Mouse (Mus musculus) E14TG2a.4 (cell line): ENCODE measurements around the gene Trio.

Experiments used
- H3K27me3 ChIP-seq: 2 replicates; pipeline ENCODE4 v1.6.1; 2014; ENCODE audit warnings: low read length, control low read depth; ENCODE audit not compliant: insufficient read depth
- H3K36me3 ChIP-seq: 2 replicates; pipeline ENCODE4 v1.6.1; 2014; ENCODE audit warnings: low read length, control low read depth; ENCODE audit not compliant: insufficient read depth
- H3K4me1 ChIP-seq: replicated peaks from 2 replicates; pipeline ENCODE4 v1.6.1; 2014; ENCODE audit warnings: low read depth, low read length, control low read depth
- H3K4me3 ChIP-seq: replicated peaks from 2 replicates; pipeline ENCODE4 v1.5.1; 2014; ENCODE audit warnings: mild to moderate bottlenecking, low read length
- H3K9me3 ChIP-seq: 2 replicates; pipeline ENCODE4 v1.6.1; 2014; ENCODE audit warnings: low read length, control low read depth
- CTCF ChIP-seq: conservative IDR thresholded peaks from 2 replicates; pipeline ENCODE4 v1.5.1; 2014; ENCODE audit warnings: low read length
- NANOG ChIP-seq: IDR thresholded peaks from 2 replicates; pipeline ENCODE4 v1.6.1; 2014; ENCODE audit warnings: borderline replicate concordance, low read length, mixed read lengths
- POU5F1 ChIP-seq: IDR thresholded peaks from 2 replicates; pipeline ENCODE4 v1.6.1; 2014; ENCODE audit warnings: low read length, borderline replicate concordance

The Trio gene

GRCm38 (mm10) chr15:27943486-27944195 lies 82.0 kb downstream of the Trio start:
- Histone ChIP-seq H3K4me1 (peaks cover 4% of the 10 kb centered on the region; the same call in 1 of the 2 replicates), H3K36me3 (no peaks in the 10 kb centered on the region), H3K27me3 (peaks cover 16% of the 10 kb centered on the region), H3K4me3 (no peak overlapping the region), H3K9me3 (no peaks in the 10 kb centered on the region)
- no peak for TF ChIP-seq NANOG
- TF ChIP-seq POU5F1 = no peak
- no peak for TF ChIP-seq CTCF

- no peak overlapping the region for H3K4me3 ChIP-seq
- peaks cover 18% of the 10 kb centered on the region for H3K4me1 ChIP-seq
- TF ChIP-seq POU5F1 (no peak), CTCF (no peak), NANOG (no peak)
- H3K27me3 ChIP-seq = peaks cover 27% of the 10 kb centered on the region
- H3K9me3 ChIP-seq = no peaks in the 10 kb centered on the region
- no peaks in the 10 kb centered on the region for H3K36me3 ChIP-seq
Observed at GRCm38 (mm10) chr15:27942148-27942847, 83.3 kb downstream of the Trio start.

GRCm38 (mm10) chr15:27941441-27941840 lies 84.2 kb downstream of the Trio start:
- H3K4me3 ChIP-seq = no peak overlapping the region
- peaks cover 26% of the 10 kb centered on the region for H3K4me1 ChIP-seq
- H3K27me3 ChIP-seq = peaks cover 36% of the 10 kb centered on the region
- no peaks in the 10 kb centered on the region for H3K9me3 ChIP-seq
- TF ChIP-seq NANOG (no peak), POU5F1 (no peak), CTCF (no peak)
- no peaks in the 10 kb centered on the region for H3K36me3 ChIP-seq

- H3K4me3 ChIP-seq = no peak overlapping the region
- H3K4me1 ChIP-seq = peaks cover 28% of the 10 kb centered on the region
- no peaks in the 10 kb centered on the region for H3K36me3 ChIP-seq
- H3K9me3 ChIP-seq = no peaks in the 10 kb centered on the region
- peaks cover 36% of the 10 kb centered on the region for H3K27me3 ChIP-seq
- no peak for TF ChIP-seq CTCF
- TF ChIP-seq NANOG = no peak
- TF ChIP-seq POU5F1 = no peak
Observed at GRCm38 (mm10) chr15:27941020-27941419, 84.6 kb downstream of the Trio start.

GRCm38 (mm10) chr15:27940032-27940431 lies 85.6 kb downstream of the Trio start:
- H3K27me3 ChIP-seq = peaks cover 44% of the 10 kb centered on the region
- H3K4me1 ChIP-seq = peaks cover 33% of the 10 kb centered on the region
- TF ChIP-seq CTCF = no peak
- TF ChIP-seq NANOG = no peak
- TF ChIP-seq POU5F1 = no peak
- no peaks in the 10 kb centered on the region for H3K9me3 ChIP-seq
- H3K36me3 ChIP-seq = no peaks in the 10 kb centered on the region
- H3K4me3 ChIP-seq = no peak overlapping the region

- Histone ChIP-seq H3K4me1 (peaks cover 42% of the 10 kb centered on the region), H3K36me3 (no peaks in the 10 kb centered on the region), H3K27me3 (peaks cover 47% of the 10 kb centered on the region), H3K4me3 (no peak overlapping the region), H3K9me3 (no peaks in the 10 kb centered on the region)
- TF ChIP-seq POU5F1 = no peak
- TF ChIP-seq NANOG = no peak
- TF ChIP-seq CTCF = no peak
Observed at GRCm38 (mm10) chr15:27938886-27939285, 86.8 kb downstream of the Trio start.

- Histone ChIP-seq H3K4me3 (peak overlapping the region; percentile 24), H3K9me3 (no peaks in the 10 kb centered on the region), H3K4me1 (peaks cover 49% of the 10 kb centered on the region), H3K27me3 (peaks cover 47% of the 10 kb centered on the region), H3K36me3 (no peaks in the 10 kb centered on the region)
- TF ChIP-seq CTCF (no peak), POU5F1 (no peak), NANOG (no peak)
Observed at GRCm38 (mm10) chr15:27937861-27938833, 87.5 kb downstream of the Trio start.
